Mouse (Mus musculus) hindbrain, postnatal 0 days (tissue): ENCODE measurements at regions not wholly inside any gene's neighbourhood (a gene's known extent, or its start where the extent isn't known, plus 50 kb on each side); places are given as distances from the start of the nearest gene placed in this dataset.

Experiments
- ATAC-seq: fragments of 200-750 bp; cut with Nextera tagmentation; 2 replicates; pipeline ENCODE4 v1.8.0; 2017; ENCODE audit warnings: mild to moderate bottlenecking, moderate TSS enrichment, moderate library complexity
- DNase-seq: peaks from one replicate; pipeline ENCODE4 v3.0.0-alpha.2; 2015; ENCODE audit warnings: low spot score
- H3K27ac ChIP-seq: fragments of 300-500 bp; sonication (generic); 2 replicates; pipeline ENCODE4 v1.5.1; 2014; ENCODE audit warnings: mild to moderate bottlenecking
- H3K27me3 ChIP-seq: fragments of 300-500 bp; sonication (generic); 2 replicates; pipeline ENCODE4 v1.6.1; 2014; ENCODE audit warnings: low read length, mixed read lengths; ENCODE audit not compliant: insufficient read depth
- H3K36me3 ChIP-seq: fragments of 300-500 bp; sonication (generic); 2 replicates; pipeline ENCODE4 v1.6.1; 2014; ENCODE audit warnings: low read length, mixed read lengths; ENCODE audit not compliant: insufficient read depth
- H3K4me1 ChIP-seq: fragments of 300-500 bp; sonication (generic); 2 replicates; pipeline ENCODE4 v1.6.1; 2014; ENCODE audit warnings: antibody characterized with exemption, low read length, mixed read lengths; ENCODE audit not compliant: insufficient read depth
- H3K4me2 ChIP-seq: fragments of 300-500 bp; sonication (generic); 2 replicates; pipeline ENCODE4 v1.6.1; 2014; ENCODE audit warnings: low read depth, mild to moderate bottlenecking, low read length, moderate library complexity, mixed read lengths
- H3K4me3 ChIP-seq: fragments of 300-500 bp; sonication (generic); 2 replicates; pipeline ENCODE4 v1.5.1; 2014; ENCODE audit warnings: low read length
- H3K9ac ChIP-seq: fragments of 300-500 bp; sonication (generic); replicated peaks from 2 replicates; pipeline ENCODE4 v1.6.1; 2014; ENCODE audit warnings: mild to moderate bottlenecking, low read length, moderate library complexity, mixed read lengths
- H3K9me3 ChIP-seq: fragments of 300-500 bp; sonication (generic); 2 replicates; pipeline ENCODE4 v1.6.1; 2016; ENCODE audit warnings: low read length, mixed read lengths
- CTCF ChIP-seq: IDR thresholded peaks from 2 replicates; pipeline ENCODE4 v1.5.1; 2016; ENCODE audit warnings: antibody characterized with exemption, control low read depth, low read depth
- WGBS: fragments of 180-500 bp; shearing (Covaris S2); extraction: QIAGEN DNeasy Blood & Tissue Kit; methylation state at CpG from one replicate; pipeline ENCODE4 v1.1.7; 2014; 5-methylcytosine and 5-hydroxymethylcytosine counted together

DNA sequence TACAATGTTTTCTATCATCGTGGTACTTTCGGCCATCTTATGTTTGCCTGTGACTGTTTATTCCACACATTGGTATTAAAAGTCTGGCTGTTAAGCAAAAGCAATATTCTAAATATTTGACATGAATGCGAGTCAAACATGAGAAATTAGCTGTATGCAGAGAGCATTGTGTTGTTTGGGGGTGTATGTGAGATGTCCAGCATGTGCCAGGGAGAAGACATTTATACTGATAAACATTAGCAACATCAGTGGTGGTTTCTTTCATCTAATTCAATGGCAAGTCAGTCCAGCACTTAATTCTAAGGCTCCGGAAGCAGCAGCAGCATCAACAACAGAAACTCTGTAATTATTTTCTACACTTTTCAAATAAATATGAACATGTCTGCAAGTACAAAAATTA lies 219.1 kb downstream of the Tpbg start:
- ATAC-seq: no peak
- Histone ChIP-seq H3K4me2 (no peak overlapping the region), H3K36me3 (no peaks in the 10 kb centered on the region), H3K9ac (no peak overlapping the region), H3K4me1 (no peaks in the 10 kb centered on the region), H3K27ac (no peak overlapping the region), H3K27me3 (no peaks in the 10 kb centered on the region), H3K4me3 (no peak overlapping the region), H3K9me3 (no peaks in the 10 kb centered on the region)
- no peak for TF ChIP-seq CTCF
- WGBS: 91% methylated on average over 4 of the region's 4 CpGs
- DNase-seq: no peak

DNA sequence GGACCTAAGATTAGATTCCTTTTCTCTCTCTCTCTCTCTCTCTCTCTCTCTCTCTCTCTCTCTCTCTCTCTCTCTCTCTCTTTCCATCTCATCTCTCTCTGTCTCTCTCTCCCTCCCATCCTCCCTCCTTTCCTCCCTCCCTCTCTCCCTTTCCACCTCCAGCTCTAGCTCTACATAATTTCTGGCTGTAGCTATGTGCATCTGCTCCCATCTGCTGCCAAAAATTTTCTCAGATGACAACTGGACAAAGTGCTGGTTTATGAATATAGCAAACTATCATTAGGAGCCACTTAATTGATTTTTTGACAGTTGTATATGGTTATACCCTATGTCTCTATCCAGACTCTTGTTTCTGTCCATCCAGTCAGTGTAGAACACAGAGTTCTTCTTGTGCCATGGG lies 237.1 kb downstream of the Tpbg start:
- no peak for DNase-seq
- H3K9me3 ChIP-seq: no peaks in the 10 kb centered on the region
- H3K4me2 ChIP-seq: no peak overlapping the region

DNA sequence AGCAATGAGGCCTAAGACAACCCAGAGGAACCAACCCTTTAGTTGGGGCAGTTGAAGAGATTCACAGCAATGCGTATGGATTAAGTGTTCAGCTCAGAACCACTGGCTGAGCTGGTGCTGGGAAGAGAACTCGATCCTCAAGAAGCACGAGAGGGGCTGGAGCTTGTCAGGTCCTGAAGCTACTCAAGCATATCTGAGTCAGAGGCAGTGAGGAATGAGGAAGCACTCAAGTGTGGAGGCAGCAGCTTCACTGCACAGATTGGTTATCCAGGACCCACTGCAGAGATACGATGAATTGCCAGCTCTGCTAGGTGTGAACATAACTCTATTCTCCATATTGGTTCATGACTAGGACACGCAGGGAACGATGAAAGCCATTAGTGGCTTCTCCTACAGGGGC lies 239.7 kb downstream of the Tpbg start:
- ATAC-seq (no peak), DNase-seq (no peak)
- no peak overlapping the region for H3K4me2 ChIP-seq
- no peak for TF ChIP-seq CTCF
- H3K27me3 ChIP-seq: no peaks in the 10 kb centered on the region
- 74% methylated on average over 6 of the region's 6 CpGs for WGBS
- H3K27ac ChIP-seq: no peak overlapping the region
- no peaks in the 10 kb centered on the region for H3K9me3 ChIP-seq
- H3K9ac ChIP-seq: no peak overlapping the region
- H3K4me1 ChIP-seq: no peaks in the 10 kb centered on the region
- H3K4me3 ChIP-seq: no peak overlapping the region
- H3K36me3 ChIP-seq: no peaks in the 10 kb centered on the region

More for the DNA sequence above, 237.1 kb downstream of the Tpbg start:
- ATAC-seq: no peak
- Histone ChIP-seq H3K4me3 (no peak overlapping the region), H3K27ac (no peak overlapping the region), H3K27me3 (no peaks in the 10 kb centered on the region), H3K9ac (no peak overlapping the region), H3K36me3 (no peaks in the 10 kb centered on the region), H3K4me1 (no peaks in the 10 kb centered on the region)
- TF ChIP-seq CTCF: no peak

DNA sequence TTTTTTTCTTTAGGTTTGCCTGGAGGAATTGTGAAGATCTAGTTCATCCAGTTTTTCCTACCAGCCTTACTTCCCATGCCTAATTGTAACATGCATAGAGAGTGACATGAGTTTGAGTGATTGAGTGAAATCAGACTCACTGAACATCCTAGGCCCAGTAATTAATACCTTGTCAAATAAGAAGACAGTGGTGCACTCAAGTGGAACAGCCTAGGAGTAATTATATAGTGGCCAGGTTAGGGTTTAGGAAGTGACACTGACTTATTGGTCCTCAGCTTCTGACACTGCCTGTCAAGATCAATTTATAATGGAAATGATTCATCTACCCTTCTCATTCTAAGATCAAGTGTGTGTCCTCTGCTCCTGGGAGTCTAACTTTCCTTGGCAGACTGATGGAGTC lies 250.8 kb downstream of the Tpbg start:
- no peaks in the 10 kb centered on the region for H3K4me1 ChIP-seq
- DNase-seq: no peak
- H3K27ac ChIP-seq: no peak overlapping the region
- no peaks in the 10 kb centered on the region for H3K9me3 ChIP-seq
- H3K36me3 ChIP-seq: no peaks in the 10 kb centered on the region
- ATAC-seq: no peak
- no peak overlapping the region for H3K4me2 ChIP-seq
- TF ChIP-seq CTCF: no peak
- no peak overlapping the region for H3K4me3 ChIP-seq
- no peak overlapping the region for H3K9ac ChIP-seq
- H3K27me3 ChIP-seq: no peaks in the 10 kb centered on the region

DNA sequence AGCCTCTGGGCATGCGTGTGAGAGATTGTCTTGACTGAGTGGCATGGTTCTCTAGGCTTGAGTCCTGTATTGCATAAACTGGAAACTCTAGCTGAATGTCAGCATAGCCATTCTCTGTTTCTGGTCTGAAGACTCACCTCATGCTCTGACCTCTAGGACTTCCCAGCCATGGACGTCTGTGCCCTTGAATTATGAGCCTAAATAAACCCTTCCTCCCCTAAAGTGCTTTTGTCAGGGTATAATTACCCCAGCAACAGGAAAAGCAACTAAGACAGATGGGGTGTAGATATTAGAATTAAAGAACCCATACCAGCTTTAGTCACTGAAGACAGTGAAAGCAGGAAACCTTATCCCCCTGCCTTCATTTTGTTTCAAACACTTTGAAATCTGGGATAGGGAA lies 253.3 kb downstream of the Tpbg start:
- Histone ChIP-seq H3K27ac (no peak overlapping the region), H3K4me3 (no peak overlapping the region), H3K36me3 (no peaks in the 10 kb centered on the region), H3K27me3 (no peaks in the 10 kb centered on the region), H3K9ac (no peak overlapping the region), H3K4me2 (no peak overlapping the region), H3K9me3 (no peaks in the 10 kb centered on the region), H3K4me1 (no peaks in the 10 kb centered on the region)
- no peak for TF ChIP-seq CTCF
- ATAC-seq (no peak), DNase-seq (no peak)
- WGBS: 80% methylated on average over 2 of the region's 2 CpGs

DNA sequence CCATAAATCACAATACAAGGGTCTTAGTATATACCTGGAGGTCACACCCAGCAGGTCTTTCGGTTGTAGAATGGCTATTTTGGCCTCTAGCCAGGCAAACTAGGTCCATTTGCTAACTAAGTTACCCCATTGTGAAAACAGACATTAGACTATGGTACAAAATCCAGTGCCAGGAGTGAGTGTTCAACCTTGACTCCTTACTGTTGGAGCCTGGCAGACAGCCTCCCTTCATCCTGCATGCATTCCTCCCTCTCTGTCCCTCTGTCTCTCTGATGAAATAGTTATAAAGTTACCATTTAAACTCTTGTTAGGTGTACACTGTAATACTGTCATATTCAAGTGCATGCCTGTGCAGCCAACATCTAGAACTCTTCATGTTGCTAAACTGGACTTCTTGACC lies 254.1 kb downstream of the Tpbg start:
- H3K27ac ChIP-seq: no peak overlapping the region
- no peak overlapping the region for H3K4me3 ChIP-seq
- DNase-seq: no peak
- H3K9ac ChIP-seq: no peak overlapping the region
- H3K36me3 ChIP-seq: no peaks in the 10 kb centered on the region
- no peaks in the 10 kb centered on the region for H3K9me3 ChIP-seq
- ATAC-seq: no peak
- H3K4me2 ChIP-seq: no peak overlapping the region
- no peak for TF ChIP-seq CTCF
- 91% methylated on average over 1 of the region's 1 CpGs for WGBS
- no peaks in the 10 kb centered on the region for H3K4me1 ChIP-seq
- H3K27me3 ChIP-seq: no peaks in the 10 kb centered on the region

DNA sequence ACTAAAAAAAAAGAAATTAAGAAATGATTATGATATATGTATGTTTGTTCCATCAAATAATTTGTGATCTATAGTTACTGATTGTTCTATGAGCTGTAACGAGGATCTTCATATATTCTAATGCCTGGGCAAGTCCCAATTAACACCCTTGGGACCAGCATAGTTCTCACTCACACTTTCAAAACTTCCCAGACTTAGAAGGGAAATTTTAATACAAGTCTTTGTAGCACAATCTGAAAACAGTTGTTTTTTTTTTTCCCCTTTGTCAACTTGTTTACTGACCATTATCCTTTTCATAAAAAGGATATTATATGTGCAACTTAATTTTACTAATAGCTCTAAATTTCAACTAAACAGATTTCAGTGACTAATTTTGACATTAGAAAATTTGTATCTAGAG lies 257.1 kb downstream of the Tpbg start:
- H3K27me3 ChIP-seq: no peaks in the 10 kb centered on the region
- H3K9me3 ChIP-seq: no peaks in the 10 kb centered on the region
- H3K4me1 ChIP-seq: no peaks in the 10 kb centered on the region
- H3K9ac ChIP-seq: no peak overlapping the region
- no peaks in the 10 kb centered on the region for H3K36me3 ChIP-seq
- WGBS: 93% methylated on average over 1 of the region's 1 CpGs
- ATAC-seq (no peak), DNase-seq (no peak)
- no peak overlapping the region for H3K4me3 ChIP-seq
- no peak overlapping the region for H3K27ac ChIP-seq
- H3K4me2 ChIP-seq: no peak overlapping the region
- TF ChIP-seq CTCF: no peak
